Mouse (Mus musculus): Measurements from ENCODE around the gene Hes3. TPM values are rescaled to one million over a fixed set of nuclear protein-coding genes. Genes with fewer than 3 reads are reported as not detected.

Gene Hes3
- total RNA-seq (2021) = not detected
- long read RNA-seq, experiment 1 = 0 reads
- long read RNA-seq, experiment 2 = 0 reads

- no peak for DNase-seq (ENCODE audit: low spot score in 2 of 2)
These were observed at the start of gene Hes3 for GRCm38 (mm10) chr4:152291562-152291961. Hes3 (minus strand) TSS chr4:152291662.

DNA sequence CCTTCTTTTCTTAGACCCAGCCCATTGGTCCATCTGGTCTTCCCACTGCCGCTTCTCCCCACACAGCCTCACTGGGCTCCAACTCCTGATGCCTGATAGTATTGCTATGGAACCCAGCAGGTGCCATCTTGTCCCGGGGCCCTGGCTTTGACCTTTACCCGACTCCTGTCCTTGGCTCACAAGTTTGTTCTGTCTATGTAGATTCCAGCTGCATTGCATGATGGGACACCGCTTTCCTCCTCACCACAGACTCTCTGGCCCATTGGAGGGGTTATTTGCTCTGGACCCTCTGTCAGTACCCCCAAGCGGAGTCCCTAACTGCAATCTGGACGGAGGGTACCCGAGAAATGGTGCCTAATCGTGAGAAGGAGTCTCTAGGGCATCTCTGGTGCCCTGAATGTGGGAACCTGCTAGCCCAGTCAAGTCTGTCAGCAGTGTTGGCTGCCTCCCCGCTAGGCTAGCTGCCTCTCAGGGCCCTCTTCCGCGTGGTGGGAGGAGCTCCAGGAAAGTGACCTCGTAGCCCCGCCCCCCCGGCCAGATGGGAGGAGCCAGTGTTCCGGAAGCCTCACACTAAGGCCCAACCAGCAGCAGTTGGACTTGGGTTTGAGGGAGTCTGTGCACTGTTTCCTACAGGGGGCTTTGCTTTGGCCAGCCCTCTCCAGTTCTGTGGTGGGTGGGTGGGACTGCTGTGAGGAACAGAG is 49.3 kb upstream of the Hes3 start:
- DNase-seq (ENCODE audit: low spot score in 2 of 2) = no peak

GRCm38 (mm10) chr4:152339293-152339790 is 47.9 kb upstream of the Hes3 start:
- no peak for DNase-seq (ENCODE audit: low spot score in 2 of 2)

GRCm38 (mm10) chr4:152338419-152339292 is 47.2 kb upstream of the Hes3 start, which contains the start of gene Chd5:
Chd5 (plus strand) TSS chr4:152338651.
- no peak for DNase-seq (ENCODE audit: low spot score in 2 of 2)

GRCm38 (mm10) chr4:152337772-152338171 is 46.3 kb upstream of the Hes3 start:
- no peak for DNase-seq (ENCODE audit: low spot score in 2 of 2)

- no peak for DNase-seq (ENCODE audit: low spot score in 2 of 2)
These were observed 42.1 kb upstream of the Hes3 start for GRCm38 (mm10) chr4:152333587-152333986.

DNA sequence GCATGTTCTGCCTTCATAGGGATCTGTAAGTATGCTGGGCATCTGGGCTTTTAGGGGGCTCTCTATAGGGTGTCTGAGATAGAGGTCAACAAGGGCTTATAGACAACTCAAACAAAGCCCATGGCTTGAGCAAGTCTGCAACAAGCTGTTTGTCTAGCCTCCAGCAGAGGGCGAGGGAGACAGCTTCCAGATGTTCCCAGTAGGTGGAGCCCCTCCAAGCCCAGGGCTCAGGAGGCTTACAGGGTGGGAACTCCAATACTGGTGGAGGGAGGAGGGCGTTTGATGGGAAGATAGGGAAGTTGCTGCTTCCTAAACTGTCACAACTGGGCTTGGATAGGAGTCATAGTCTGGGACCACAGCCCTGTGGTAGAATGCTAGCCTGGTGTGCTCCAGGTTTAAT is 41.5 kb upstream of the Hes3 start:
- DNase-seq (ENCODE audit: low spot score in 2 of 2) = peak; percentile 22 to 52

- no peak for DNase-seq (ENCODE audit: low spot score in 2 of 2)
These were observed 37.2 kb upstream of the Hes3 start for GRCm38 (mm10) chr4:152328691-152329090.

DNA sequence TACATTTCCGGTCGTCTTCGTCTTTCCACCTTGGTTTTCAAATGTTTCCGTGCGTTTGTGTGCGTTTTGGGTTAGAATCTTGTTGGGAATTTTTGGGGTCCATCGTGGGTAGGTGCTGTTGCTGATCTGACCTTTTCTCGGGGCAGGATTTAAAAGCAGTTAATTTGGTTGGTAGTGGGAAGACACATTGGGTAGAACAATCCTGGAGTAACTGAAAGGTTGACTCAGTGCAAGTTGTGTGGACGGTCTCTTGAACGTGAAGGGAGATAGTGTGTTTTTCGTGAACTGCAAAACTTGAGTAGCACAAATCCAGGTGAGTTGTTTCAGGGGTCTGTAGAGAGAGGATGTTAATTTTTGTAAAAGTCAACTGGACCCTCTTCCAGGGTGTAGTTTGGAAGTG is 35.1 kb upstream of the Hes3 start:
- no peak for DNase-seq (ENCODE audit: low spot score in 2 of 2)

- peak; percentile 62 to 79 for DNase-seq (ENCODE audit: low spot score in 2 of 2)
These were observed 34.3 kb upstream of the Hes3 start, which contains the start of gene Rpl22 for GRCm38 (mm10) chr4:152325574-152326411. Rpl22 (plus strand) TSS chr4:152325742.

- DNase-seq (ENCODE audit: low spot score in 2 of 2) = no peak
These were observed 33.4 kb upstream of the Hes3 start for GRCm38 (mm10) chr4:152324641-152325562.

DNA sequence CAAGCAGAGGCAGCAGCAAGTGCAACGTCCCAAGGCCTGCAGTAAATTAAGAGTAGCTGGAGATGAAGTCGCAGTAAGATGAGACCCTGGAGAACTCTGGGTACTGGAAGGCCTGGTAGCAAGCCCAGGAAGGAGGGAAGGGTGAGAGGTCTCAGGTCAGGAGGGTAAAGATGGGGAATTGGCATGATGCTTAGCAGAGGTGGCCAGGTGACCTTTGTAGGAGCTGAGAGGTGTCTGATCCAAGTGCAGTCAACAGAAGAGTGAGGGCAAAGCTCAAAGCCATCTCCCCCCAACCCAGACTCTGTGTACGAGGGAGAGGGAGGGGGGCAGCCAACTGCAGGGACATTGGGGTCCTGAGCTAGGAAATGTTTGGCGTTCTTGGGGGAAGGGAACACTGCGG is 30.0 kb upstream of the Hes3 start:
- no peak for DNase-seq (ENCODE audit: low spot score in 2 of 2)

DNA sequence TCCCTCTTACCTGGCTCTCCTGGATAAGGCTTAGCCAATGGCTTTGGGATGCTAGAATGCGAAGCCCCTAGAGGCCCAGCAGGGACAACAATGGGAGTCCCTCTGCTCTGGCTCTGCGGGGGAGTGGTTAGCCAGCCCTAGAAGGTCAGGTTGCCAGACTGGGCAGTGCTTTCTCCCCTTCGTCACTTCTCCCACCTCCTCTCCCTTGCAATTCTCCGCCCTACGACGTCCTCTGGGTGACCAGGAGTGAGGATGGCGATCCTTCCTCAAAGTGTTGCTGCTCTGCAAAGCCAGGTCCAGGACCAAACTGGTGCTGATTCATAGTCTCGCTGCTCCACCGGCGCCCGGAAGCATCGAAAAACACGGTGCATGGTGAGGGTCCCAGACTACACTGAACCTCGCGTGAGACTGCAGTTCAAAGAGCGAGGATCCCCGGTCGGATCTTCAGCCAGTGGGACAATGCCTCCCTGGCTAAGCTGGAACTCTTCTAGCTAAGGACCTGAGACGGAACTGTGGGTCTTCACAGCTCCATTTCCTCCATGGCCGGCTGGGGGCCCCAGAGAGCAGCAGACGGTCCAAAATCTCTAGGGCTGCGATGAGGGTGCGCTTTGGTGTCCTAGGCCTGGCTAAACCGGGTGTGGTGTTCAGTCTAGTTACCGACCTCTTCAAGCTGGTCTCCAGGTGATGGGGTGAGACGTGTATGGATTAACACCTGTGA is 27.2 kb upstream of the Hes3 start, which contains the start of gene Rnf207:
Gene Rnf207 (minus strand): TSS at position 477 of the 718 bp plus-strand sequence.
- DNase-seq (ENCODE audit: low spot score in 2 of 2) = peak in 1 of 2 experiments; percentile 33

GRCm38 (mm10) chr4:152317631-152318033 is 26.2 kb upstream of the Hes3 start:
- no peak for DNase-seq (ENCODE audit: low spot score in 2 of 2)

- DNase-seq (ENCODE audit: low spot score in 2 of 2) = no peak
These were observed 24.2 kb upstream of the Hes3 start for GRCm38 (mm10) chr4:152315498-152316213.

GRCm38 (mm10) chr4:152313934-152314333 is 22.5 kb upstream of the Hes3 start:
- no peak for DNase-seq (ENCODE audit: low spot score in 2 of 2)

DNA sequence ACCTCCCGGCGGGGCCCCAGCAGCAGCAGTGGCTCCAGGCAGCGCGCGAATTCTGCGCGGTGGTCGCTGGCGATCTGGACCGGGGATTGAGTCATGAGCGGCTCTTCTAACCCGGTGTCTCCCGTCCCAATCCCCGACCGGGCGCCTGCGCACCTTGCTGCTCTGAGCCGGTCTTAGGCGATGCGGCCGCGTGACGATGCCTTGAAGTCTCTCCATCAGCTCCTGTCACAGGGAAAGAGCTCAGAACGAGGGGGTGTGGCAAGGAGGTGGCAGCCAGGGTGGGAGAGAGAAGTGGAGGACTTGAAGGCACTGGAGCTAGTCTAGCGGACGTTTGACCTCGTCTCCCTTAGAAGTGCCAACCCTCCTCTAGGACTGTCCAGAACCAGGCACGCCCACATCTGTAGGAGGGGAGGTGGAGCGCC is 21.8 kb upstream of the Hes3 start:
- no peak for DNase-seq (ENCODE audit: low spot score in 2 of 2)

- DNase-seq (ENCODE audit: low spot score in 2 of 2) = no peak
These were observed 20.7 kb upstream of the Hes3 start for GRCm38 (mm10) chr4:152312186-152312585.
